Mouse (Mus musculus): ENCODE results near the gene Dgkb. TPM values are rescaled to one million over a fixed set of nuclear protein-coding genes. Genes with fewer than 3 reads are reported as not detected.

The Dgkb gene
- 0.11 and 0.12 TPM in 2 replicates for polyA plus RNA-seq (2014; fragmentation: Nextera tagmentation; extraction: Ambion mirVana)

DNA sequence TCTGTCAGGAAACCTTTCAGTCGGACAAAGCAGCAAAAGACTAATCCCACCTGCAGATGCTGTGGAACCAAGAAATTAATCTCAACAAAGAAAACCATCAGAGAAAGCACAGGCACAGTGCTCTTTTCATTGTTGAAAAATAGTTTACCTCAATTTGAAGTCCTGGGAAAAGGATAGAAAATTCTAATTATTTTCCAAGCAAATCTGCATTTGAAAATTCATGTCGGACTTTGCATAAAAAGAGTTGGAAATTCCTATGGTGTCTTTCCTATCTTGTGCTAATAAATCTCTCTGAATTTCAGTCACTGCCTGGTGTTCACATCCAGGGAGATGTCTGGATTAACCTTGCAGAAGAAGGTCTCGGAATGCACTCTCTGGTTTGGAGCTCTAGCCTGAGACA lies at the start of gene Dgkb:
Gene Dgkb (plus strand): TSS at position 301 of the 400 bp plus-strand sequence.
- no peaks in the 10 kb centered on the region for H3K36me3 ChIP-seq (ENCODE audit: control insufficient read depth, insufficient read depth, low read length)
- no peak within 1 kb of the TSS for H3K27ac ChIP-seq (replicated peaks; ENCODE audit: low read depth, low read length)

DNA sequence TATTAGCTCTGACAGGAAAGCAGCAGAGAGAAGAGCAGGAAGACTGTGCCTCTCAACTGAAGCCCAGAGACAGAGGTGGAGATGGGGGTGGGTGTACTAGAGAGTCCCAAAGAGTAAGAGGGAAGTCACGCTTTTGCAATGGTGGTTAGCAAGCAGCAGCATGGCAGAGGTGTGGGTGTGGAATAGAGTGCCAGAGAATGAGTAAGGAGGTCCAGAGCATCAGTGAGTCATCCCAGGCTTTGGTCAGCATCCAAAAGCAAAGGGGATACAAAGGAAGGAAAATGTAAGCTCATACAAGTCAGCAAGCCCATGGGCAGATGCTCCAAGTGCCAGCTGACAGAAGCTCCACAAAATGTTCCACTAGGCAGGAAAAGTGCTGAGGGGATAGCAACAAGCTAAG lies 47.7 kb upstream of the Dgkb start:
- no peaks in the 10 kb centered on the region for H3K9me3 ChIP-seq (ENCODE audit: control insufficient read depth, low read length)
- no peak for ATAC-seq (ENCODE audit: insufficient number of reproducible peaks, low FRiP score, low TSS enrichment, low read depth)

More for the DNA sequence above, at the start of gene Dgkb:
- DNase-seq (ENCODE audit: low spot score): no peak
- Histone ChIP-seq H3K4me1 (ENCODE audit: control insufficient read depth, insufficient read depth, low read length) (no peaks in the 10 kb centered on the region), H3K27me3 (ENCODE audit: control insufficient read depth, insufficient read depth, low read length) (no peaks in the 10 kb centered on the region), H3K9ac (ENCODE audit: low read length) (no peak within 1 kb of the TSS), H3K9me3 (ENCODE audit: control insufficient read depth, low read length) (no peaks in the 10 kb centered on the region), H3K4me2 (ENCODE audit: low read depth, severe bottlenecking) (no peak within 1 kb of the TSS), H3K4me3 (ENCODE audit: low read depth, low read length) (no peak within 1 kb of the TSS)
- 59% methylated on average over 3 of the region's 3 CpGs for WGBS
- ATAC-seq (ENCODE audit: insufficient number of reproducible peaks, low FRiP score, low TSS enrichment, low read depth): no peak

DNA sequence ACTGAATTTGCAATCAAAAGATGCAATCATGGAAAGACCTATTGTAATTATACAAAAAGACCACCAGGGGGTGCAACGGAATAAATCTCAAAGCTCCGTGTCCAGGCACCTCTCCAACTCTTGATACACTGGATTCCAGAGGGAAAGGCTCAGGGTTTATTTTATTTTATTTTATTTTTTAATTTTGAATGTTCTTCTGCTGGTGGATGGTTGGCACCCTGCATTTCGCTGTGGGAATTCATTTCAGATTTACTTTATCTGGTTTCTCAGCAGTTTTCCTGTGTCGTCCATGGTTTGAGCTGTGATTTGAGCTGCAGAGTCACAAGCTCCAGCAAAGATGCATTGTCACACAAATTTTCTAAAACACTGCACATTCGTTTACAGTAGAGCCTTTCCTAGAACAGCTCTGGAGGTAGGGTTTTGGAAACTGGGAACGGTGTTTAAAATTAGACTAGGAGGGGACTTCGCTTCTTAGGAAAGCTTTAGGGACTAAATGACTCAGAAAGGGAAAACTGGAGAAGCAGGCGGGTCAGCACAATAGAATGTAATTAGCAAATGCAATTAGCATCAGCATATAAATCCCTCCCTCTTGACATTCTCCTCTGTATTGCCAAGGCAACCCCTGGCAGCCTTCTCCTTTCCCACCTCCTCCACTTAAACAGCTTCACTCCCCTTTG lies 43.7 kb upstream of the Dgkb start:
- Histone ChIP-seq H3K9ac (ENCODE audit: low read length) (no peak overlapping the region), H3K27ac (replicated peaks; ENCODE audit: low read depth, low read length) (no peak overlapping the region), H3K4me2 (ENCODE audit: low read depth, severe bottlenecking) (no peak overlapping the region), H3K27me3 (ENCODE audit: control insufficient read depth, insufficient read depth, low read length) (no peaks in the 10 kb centered on the region), H3K4me3 (ENCODE audit: low read depth, low read length) (no peak overlapping the region), H3K4me1 (ENCODE audit: control insufficient read depth, insufficient read depth, low read length) (no peaks in the 10 kb centered on the region), H3K9me3 (ENCODE audit: control insufficient read depth, low read length) (no peaks in the 10 kb centered on the region), H3K36me3 (ENCODE audit: control insufficient read depth, insufficient read depth, low read length) (no peaks in the 10 kb centered on the region)
- DNase-seq (ENCODE audit: low spot score): peak; percentile 27
- no peak for ATAC-seq (ENCODE audit: insufficient number of reproducible peaks, low FRiP score, low TSS enrichment, low read depth)
- WGBS: 13% methylated on average over 8 of the region's 8 CpGs

More for the DNA sequence above, 47.7 kb upstream of the Dgkb start:
- no peak overlapping the region for H3K4me3 ChIP-seq (ENCODE audit: low read depth, low read length)
- WGBS: 87% methylated on average over 1 of the region's 1 CpGs
- H3K4me1 ChIP-seq (ENCODE audit: control insufficient read depth, insufficient read depth, low read length): no peaks in the 10 kb centered on the region
- DNase-seq (ENCODE audit: low spot score): no peak
- H3K36me3 ChIP-seq (ENCODE audit: control insufficient read depth, insufficient read depth, low read length): no peaks in the 10 kb centered on the region
- H3K4me2 ChIP-seq (ENCODE audit: low read depth, severe bottlenecking): no peak overlapping the region
- H3K27ac ChIP-seq (replicated peaks; ENCODE audit: low read depth, low read length): no peak overlapping the region
- H3K9ac ChIP-seq (ENCODE audit: low read length): no peak overlapping the region
- no peaks in the 10 kb centered on the region for H3K27me3 ChIP-seq (ENCODE audit: control insufficient read depth, insufficient read depth, low read length)

DNA sequence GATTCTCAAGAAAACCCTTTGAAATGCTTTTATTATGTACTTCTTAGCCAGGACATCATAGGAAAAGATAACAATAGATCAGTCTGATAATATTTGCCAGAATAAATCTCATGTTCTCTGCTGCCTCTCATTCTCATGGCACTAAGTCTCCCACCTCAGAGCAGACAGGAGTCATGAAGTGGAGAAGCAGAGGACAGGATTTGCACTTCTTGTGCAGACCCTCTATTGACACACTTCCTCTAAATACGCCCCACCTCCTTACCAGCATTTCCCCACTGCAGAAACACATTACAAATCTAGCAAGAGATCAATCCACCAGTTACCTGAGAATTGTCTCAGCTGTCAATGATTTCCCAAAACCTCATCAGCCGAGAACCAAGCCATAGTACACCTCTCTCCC lies 42.9 kb upstream of the Dgkb start:
- DNase-seq (ENCODE audit: low spot score) (no peak), ATAC-seq (ENCODE audit: insufficient number of reproducible peaks, low FRiP score, low TSS enrichment, low read depth) (no peak)
- Histone ChIP-seq H3K4me1 (ENCODE audit: control insufficient read depth, insufficient read depth, low read length) (no peaks in the 10 kb centered on the region), H3K4me2 (ENCODE audit: low read depth, severe bottlenecking) (no peak overlapping the region), H3K27me3 (ENCODE audit: control insufficient read depth, insufficient read depth, low read length) (no peaks in the 10 kb centered on the region), H3K9me3 (ENCODE audit: control insufficient read depth, low read length) (no peaks in the 10 kb centered on the region), H3K36me3 (ENCODE audit: control insufficient read depth, insufficient read depth, low read length) (no peaks in the 10 kb centered on the region), H3K9ac (ENCODE audit: low read length) (no peak overlapping the region), H3K27ac (replicated peaks; ENCODE audit: low read depth, low read length) (no peak overlapping the region), H3K4me3 (ENCODE audit: low read depth, low read length) (no peak overlapping the region)
- WGBS: 35% methylated on average over 2 of the region's 2 CpGs

DNA sequence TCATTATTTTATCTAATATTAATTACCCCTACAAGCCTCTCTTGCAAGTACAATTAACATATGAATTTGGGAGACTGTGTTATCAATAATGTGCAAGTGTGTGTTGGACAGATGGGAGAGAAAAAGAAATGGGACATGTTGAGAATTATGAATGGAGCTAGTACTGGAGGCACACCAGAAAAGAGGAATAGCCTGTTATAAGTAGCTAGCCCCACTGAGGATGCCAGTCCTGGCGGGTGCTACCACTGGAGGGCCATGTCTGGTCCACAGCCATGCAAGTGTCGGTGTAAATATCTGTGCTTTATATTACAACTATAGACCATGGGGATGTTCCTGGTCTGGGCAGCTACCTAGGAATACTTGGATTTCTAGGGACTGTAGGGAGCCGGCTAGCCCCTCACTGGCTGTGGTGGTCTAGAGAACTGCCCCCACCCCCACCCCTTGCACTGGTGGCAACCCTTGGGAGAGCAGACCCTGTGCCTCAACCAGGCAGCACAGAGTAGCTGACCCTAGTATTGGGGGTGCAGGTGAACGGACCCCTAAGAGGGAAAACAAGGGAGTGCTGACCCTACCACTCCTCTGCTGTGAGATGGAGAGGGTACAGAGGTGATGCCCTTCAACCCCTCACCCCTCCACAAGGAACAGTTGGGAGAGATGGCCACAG lies 21.1 kb upstream of the Dgkb start:
- Histone ChIP-seq H3K27ac (replicated peaks; ENCODE audit: low read depth, low read length) (no peak overlapping the region), H3K27me3 (ENCODE audit: control insufficient read depth, insufficient read depth, low read length) (no peaks in the 10 kb centered on the region), H3K36me3 (ENCODE audit: control insufficient read depth, insufficient read depth, low read length) (no peaks in the 10 kb centered on the region), H3K4me1 (ENCODE audit: control insufficient read depth, insufficient read depth, low read length) (no peaks in the 10 kb centered on the region), H3K4me3 (ENCODE audit: low read depth, low read length) (no peak overlapping the region), H3K9me3 (ENCODE audit: control insufficient read depth, low read length) (no peaks in the 10 kb centered on the region), H3K9ac (ENCODE audit: low read length) (no peak overlapping the region), H3K4me2 (ENCODE audit: low read depth, severe bottlenecking) (no peak overlapping the region)
- ATAC-seq (ENCODE audit: insufficient number of reproducible peaks, low FRiP score, low TSS enrichment, low read depth) (no peak), DNase-seq (ENCODE audit: low spot score) (no peak)
- WGBS: 97% methylated on average over 4 of the region's 4 CpGs

DNA sequence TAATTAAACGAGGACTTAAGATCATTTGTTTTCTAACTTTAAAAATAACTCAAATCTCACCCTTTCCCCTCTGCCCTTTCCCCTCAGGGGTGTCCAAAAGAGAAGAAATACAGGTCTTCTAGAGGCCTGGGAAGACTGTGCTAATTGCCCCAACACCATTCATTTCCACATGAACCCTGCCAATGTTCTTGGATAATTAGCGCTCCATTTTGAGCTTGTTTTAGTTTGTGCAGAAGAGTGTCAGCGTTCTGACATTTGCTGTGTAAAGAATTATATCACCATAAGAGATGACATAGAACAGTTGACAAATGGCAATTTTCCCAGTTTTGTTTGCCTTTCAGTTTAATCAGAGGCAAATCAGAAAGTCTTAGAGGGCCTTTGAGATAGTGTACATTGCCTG lies 3.4 kb upstream of the Dgkb start:
- Histone ChIP-seq H3K9me3 (ENCODE audit: control insufficient read depth, low read length) (no peaks in the 10 kb centered on the region), H3K4me3 (ENCODE audit: low read depth, low read length) (no peak overlapping the region), H3K4me1 (ENCODE audit: control insufficient read depth, insufficient read depth, low read length) (no peaks in the 10 kb centered on the region), H3K4me2 (ENCODE audit: low read depth, severe bottlenecking) (no peak overlapping the region), H3K27ac (replicated peaks; ENCODE audit: low read depth, low read length) (no peak overlapping the region), H3K9ac (ENCODE audit: low read length) (no peak overlapping the region), H3K27me3 (ENCODE audit: control insufficient read depth, insufficient read depth, low read length) (no peaks in the 10 kb centered on the region), H3K36me3 (ENCODE audit: control insufficient read depth, insufficient read depth, low read length) (no peaks in the 10 kb centered on the region)
- DNase-seq (ENCODE audit: low spot score) (no peak), ATAC-seq (ENCODE audit: insufficient number of reproducible peaks, low FRiP score, low TSS enrichment, low read depth) (no peak)
- WGBS: 81% methylated on average over 3 of the region's 3 CpGs

DNA sequence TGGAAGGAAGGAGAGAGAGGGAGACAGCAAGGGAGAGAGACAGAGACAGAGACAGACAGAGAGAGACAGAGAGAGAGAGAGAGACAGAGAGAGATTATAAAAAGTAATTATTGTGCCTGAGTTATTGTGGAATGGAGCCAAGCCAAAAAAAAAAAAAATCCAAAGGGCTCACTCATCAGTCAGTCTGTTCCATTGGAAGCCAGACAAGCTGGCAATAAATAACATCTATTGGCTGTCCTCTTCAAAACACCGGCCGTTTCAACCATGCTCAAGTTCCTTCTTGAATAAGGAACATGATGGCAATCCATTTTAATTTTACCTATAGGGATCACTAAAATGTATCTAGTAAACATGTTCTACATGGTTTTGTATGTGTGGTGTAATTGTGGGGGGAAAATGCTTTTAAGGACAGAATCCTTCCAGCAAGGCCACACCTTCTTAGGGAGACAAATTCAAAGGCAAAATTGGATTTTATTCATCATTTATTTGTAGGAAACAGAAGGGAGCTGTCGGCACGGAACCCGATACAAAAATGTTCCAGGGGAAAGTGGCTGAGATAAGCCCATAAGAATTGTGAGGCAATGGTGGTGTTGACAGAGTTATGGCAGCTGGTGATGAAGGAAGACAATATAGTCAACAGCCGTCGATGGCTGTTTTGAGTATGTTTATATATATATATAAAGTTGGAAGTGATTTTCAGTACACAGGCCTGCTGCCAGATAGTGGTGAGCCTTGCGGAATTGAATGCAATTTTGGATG lies 3.7 kb downstream of the Dgkb start:
- Histone ChIP-seq H3K36me3 (ENCODE audit: control insufficient read depth, insufficient read depth, low read length) (no peaks in the 10 kb centered on the region), H3K9me3 (ENCODE audit: control insufficient read depth, low read length) (no peaks in the 10 kb centered on the region), H3K4me1 (ENCODE audit: control insufficient read depth, insufficient read depth, low read length) (no peaks in the 10 kb centered on the region), H3K27ac (replicated peaks; ENCODE audit: low read depth, low read length) (no peak overlapping the region), H3K4me2 (ENCODE audit: low read depth, severe bottlenecking) (no peak overlapping the region), H3K9ac (ENCODE audit: low read length) (no peak overlapping the region), H3K27me3 (ENCODE audit: control insufficient read depth, insufficient read depth, low read length) (no peaks in the 10 kb centered on the region), H3K4me3 (ENCODE audit: low read depth, low read length) (no peak overlapping the region)
- ATAC-seq (ENCODE audit: insufficient number of reproducible peaks, low FRiP score, low TSS enrichment, low read depth) (no peak), DNase-seq (ENCODE audit: low spot score) (no peak)
- WGBS: 77% methylated on average over 8 of the region's 8 CpGs

DNA sequence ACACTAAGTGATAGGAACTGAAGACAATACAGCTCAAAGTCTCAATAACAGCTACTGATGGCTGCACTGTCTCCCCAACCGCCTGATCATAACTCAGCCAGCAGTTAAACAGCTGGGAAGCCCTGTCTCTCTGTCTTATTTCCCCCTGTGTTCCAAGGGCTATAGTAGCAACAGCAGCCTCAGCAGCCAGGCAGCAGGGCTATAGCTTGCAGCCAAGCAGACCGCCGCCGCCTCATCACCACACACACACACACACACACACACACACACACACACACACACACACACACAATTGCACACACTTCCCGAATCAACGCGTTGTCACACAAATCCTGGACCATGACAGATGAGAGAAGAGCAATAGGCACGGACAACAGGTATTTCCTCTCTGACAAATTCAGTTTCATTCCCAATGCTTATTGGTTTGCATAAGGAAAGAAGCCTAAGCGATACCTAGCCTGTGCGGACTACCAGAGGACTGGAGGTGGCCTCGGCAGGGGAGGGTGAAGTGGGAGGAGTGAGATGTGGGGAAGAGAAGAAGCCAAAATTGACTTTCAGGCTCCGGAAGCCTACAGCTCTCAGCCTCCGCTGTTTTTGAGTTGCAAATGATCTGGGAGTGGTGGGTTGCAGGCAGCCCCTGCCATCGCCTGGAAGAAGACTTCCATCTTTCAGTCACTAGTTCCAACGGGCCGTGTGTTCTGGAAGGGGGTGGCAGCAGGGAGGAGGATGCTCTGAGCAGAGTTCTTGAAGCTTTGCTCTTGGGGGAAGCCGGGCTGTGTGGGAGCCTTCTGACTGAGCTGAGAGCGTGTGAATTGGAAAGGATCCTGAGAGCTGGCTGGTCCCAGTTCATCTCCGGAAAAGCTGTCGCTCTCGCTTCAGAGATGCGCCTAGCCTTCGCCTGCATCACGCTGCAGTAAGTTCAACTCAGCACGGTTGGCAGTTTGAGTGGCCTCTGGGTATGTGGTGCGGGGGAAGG lies 62.8 kb downstream of the Dgkb start:
- H3K9ac ChIP-seq (ENCODE audit: low read length): no peak overlapping the region
- WGBS: 1% methylated on average over 26 of the region's 26 CpGs
- DNase-seq (ENCODE audit: low spot score): peak; percentile 48
- no peaks in the 10 kb centered on the region for H3K36me3 ChIP-seq (ENCODE audit: control insufficient read depth, insufficient read depth, low read length)
- H3K27ac ChIP-seq (replicated peaks; ENCODE audit: low read depth, low read length): no peak overlapping the region
- ATAC-seq (ENCODE audit: insufficient number of reproducible peaks, low FRiP score, low TSS enrichment, low read depth): peak; percentile 39; the same call in 1 of the 2 replicates
- peak overlapping the region; percentile 91 for H3K4me2 ChIP-seq (ENCODE audit: low read depth, severe bottlenecking)
- H3K9me3 ChIP-seq (ENCODE audit: control insufficient read depth, low read length): no peaks in the 10 kb centered on the region
- H3K4me1 ChIP-seq (ENCODE audit: control insufficient read depth, insufficient read depth, low read length): no peaks in the 10 kb centered on the region
- H3K4me3 ChIP-seq (ENCODE audit: low read depth, low read length): peak overlapping the region; percentile 39
- no peaks in the 10 kb centered on the region for H3K27me3 ChIP-seq (ENCODE audit: control insufficient read depth, insufficient read depth, low read length)

All from limb, embryonic 11.5 days (tissue).